Mouse (Mus musculus) erythroblast, embryonic 14.5 days (primary cell): Measurements from ENCODE around the gene Mink1.

Experiments
- GATA1 ChIP-seq: IDR thresholded peaks from 2 replicates; pipeline ENCODE4 v1.6.1; 2012; ENCODE audit warnings: low read length, inconsistent platforms, mixed read lengths
- TAL1 ChIP-seq: IDR thresholded peaks from 3 replicates; pipeline ENCODE4 v1.6.1; 2012; ENCODE audit warnings: low read length, inconsistent platforms, mixed read lengths

DNA sequence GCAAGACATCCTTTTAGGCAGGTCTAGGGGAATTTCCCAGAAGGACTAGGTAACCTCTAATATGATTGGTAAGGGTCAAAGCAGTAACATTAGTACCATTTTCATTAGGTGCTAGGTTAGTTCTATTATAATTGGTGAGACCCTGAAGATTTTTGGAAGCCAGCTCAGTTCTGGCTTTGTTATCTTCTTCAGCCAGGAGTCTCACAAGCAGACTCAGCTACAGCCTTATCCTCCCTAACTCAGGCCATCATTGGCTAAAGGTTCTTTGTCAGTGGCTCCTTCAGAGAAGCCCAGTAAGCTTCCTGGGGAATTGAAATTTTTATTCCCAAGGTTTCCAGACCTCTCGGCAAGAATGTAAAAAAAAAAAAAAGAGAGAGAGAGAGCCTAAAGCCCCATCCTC lies 44.2 kb upstream of the Mink1 start:
- no peak for TF ChIP-seq TAL1
- no peak for TF ChIP-seq GATA1
